Mouse (Mus musculus) thymus, adult 2 months (tissue): ENCODE measurements at regions not wholly inside any gene's neighbourhood (a gene's known extent, or its start where the extent isn't known, plus 50 kb on each side); places are given as distances from the start of the nearest gene placed in this dataset.

ENCODE experiments used
- CTCF ChIP-seq: fragments of 200-500 bp; IDR thresholded peaks from 2 replicates; pipeline ENCODE4 v1.5.1; 2012; ENCODE audit warnings: mild to moderate bottlenecking, control low read depth, low read length, moderate library complexity, borderline replicate concordance; ENCODE audit not compliant: control insufficient read depth, poor library complexity, insufficient read depth; ENCODE audit errors: extremely low read depth
- POLR2A ChIP-seq: fragments of 200-500 bp; IDR thresholded peaks from 2 replicates; pipeline ENCODE4 v1.6.1; 2012; ENCODE audit warnings: mild to moderate bottlenecking, low read length, control low read depth, moderate library complexity; ENCODE audit not compliant: control insufficient read depth, poor library complexity, insufficient read depth; ENCODE audit errors: extremely low read depth

- TF ChIP-seq CTCF (no peak), POLR2A (no peak)
These were observed 217.4 kb downstream of the Tox3 start for GRCm38 (mm10) chr8:90130704-90131267.
